Mouse (Mus musculus) stomach, postnatal 0 days (tissue): ENCODE data around the gene Ociad1.

Experiments used
- CTCF ChIP-seq: IDR thresholded peaks from 2 replicates; pipeline ENCODE4 v1.5.1; 2016; ENCODE audit warnings: antibody characterized with exemption, low read depth, mild to moderate bottlenecking, moderate library complexity
- EP300 ChIP-seq: optimal IDR thresholded peaks from 2 replicates; pipeline ENCODE3; 2016; ENCODE audit warnings: antibody characterized with exemption

- no peak for TF ChIP-seq CTCF
- TF ChIP-seq EP300: no peak
Observed at GRCm38 (mm10) chr5:73284046-73284445, 8.5 kb upstream of the Ociad1 start.
